Mouse (Mus musculus) embryonic facial prominence, embryonic 14.5 days (tissue): ENCODE measurements at regions not wholly inside any gene's neighbourhood (a gene's known extent, or its start where the extent isn't known, plus 50 kb on each side); places are given as distances from the start of the nearest gene placed in this dataset. TPM values are rescaled to one million over a fixed set of nuclear protein-coding genes. Genes with fewer than 3 reads are reported as not detected.
A peak's percentile ranks its signal among the peaks of the same experiment; 100 is the strongest.

Experiments
- ATAC-seq: fragments of 200-750 bp; cut with Nextera tagmentation; 2 replicates; pipeline ENCODE4 v1.8.0; 2017; ENCODE audit warnings: low read depth, moderate number of reproducible peaks, moderate TSS enrichment
- DNase-seq: peaks from one replicate; pipeline ENCODE4 v3.0.0-alpha.2; 2015; ENCODE audit warnings: low spot score
- H3K27ac ChIP-seq: fragments of 300-500 bp; sonication (generic); replicated peaks from 2 replicates; pipeline ENCODE4 v1.5.1; 2014; ENCODE audit warnings: low read depth, mild to moderate bottlenecking, low read length, moderate library complexity
- H3K27me3 ChIP-seq: fragments of 300-500 bp; sonication (generic); replicated peaks from 2 replicates; pipeline ENCODE4 v1.6.1; 2014; ENCODE audit warnings: low read length; ENCODE audit not compliant: control insufficient read depth, insufficient read depth
- H3K36me3 ChIP-seq: fragments of 300-500 bp; sonication (generic); 2 replicates; pipeline ENCODE4 v1.6.1; 2014; ENCODE audit warnings: low read length, mixed read lengths; ENCODE audit not compliant: control insufficient read depth, insufficient read depth
- H3K4me1 ChIP-seq: fragments of 300-500 bp; sonication (generic); 2 replicates; pipeline ENCODE4 v1.6.1; 2014; ENCODE audit warnings: antibody characterized with exemption, low read length; ENCODE audit not compliant: control insufficient read depth, insufficient read depth
- H3K4me2 ChIP-seq: fragments of 300-500 bp; sonication (generic); 2 replicates; pipeline ENCODE4 v1.6.1; 2014; ENCODE audit warnings: low read depth, mild to moderate bottlenecking, low read length, moderate library complexity, mixed read lengths
- H3K4me3 ChIP-seq: fragments of 300-500 bp; sonication (generic); 2 replicates; pipeline ENCODE4 v1.5.1; 2014; ENCODE audit warnings: low read depth, mild to moderate bottlenecking, low read length
- H3K9ac ChIP-seq: fragments of 300-500 bp; sonication (generic); 2 replicates; pipeline ENCODE4 v1.6.1; 2014; ENCODE audit warnings: low read depth, mild to moderate bottlenecking, low read length, moderate library complexity, mixed read lengths
- H3K9me3 ChIP-seq: fragments of 300-500 bp; sonication (generic); 2 replicates; pipeline ENCODE4 v1.6.1; 2016; ENCODE audit warnings: low read length; ENCODE audit not compliant: control insufficient read depth
- WGBS: fragments of 180-500 bp; shearing (Covaris S2); extraction: QIAGEN DNeasy Blood & Tissue Kit; methylation state at CpG from one replicate; pipeline ENCODE4 v1.1.7; 2014; 5-methylcytosine and 5-hydroxymethylcytosine counted together
- microRNA-seq: library from miRNA; unstranded; fragments of <30 nt; microRNA quantifications from one replicate; pipeline ENCODE4, GENCODE M21; 2016; ENCODE audit warnings: borderline number of aligned reads

DNA sequence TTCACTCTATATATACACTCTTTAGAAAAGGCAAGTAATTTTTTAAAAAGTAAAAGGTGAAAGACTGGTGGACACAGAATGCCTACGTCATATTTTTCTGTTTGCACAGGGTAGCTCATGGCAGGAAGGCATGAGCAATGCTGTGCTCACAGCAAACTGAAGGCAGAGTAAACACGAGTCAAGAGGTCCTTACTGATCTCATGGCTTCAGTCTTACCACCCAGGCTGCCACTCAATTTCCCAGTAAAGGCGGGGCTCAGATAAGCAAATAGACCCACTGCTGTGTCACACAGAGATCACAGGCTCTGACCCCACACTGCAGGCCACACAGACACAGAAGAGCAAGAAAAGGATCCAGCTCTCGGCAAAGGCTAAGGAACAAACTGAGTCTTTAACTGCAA is 65.5 kb upstream of the Sema3e start:
- ATAC-seq = no peak

DNA sequence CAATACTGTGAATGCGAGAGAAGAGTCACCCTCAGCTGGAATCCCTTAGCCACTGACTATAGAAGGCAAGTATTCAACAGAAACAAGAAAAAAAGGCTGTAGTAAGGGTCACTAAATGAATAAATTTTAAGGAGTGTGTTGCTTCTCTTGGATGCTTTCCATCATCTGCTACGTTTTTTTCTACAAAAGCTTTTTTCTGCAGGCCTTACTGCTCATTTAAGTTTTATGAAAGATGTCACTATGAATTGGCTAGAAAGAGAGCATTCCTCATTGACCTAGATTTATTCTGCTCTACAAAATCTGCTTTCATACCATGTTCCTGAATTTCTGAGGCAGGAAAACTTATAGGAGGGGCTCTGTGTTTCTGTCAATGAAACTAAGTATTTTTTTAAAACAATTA is 59.2 kb upstream of the Sema3e start:
- Histone ChIP-seq H3K36me3 (no peaks in the 10 kb centered on the region), H3K9ac (no peak overlapping the region), H3K9me3 (no peaks in the 10 kb centered on the region), H3K27ac (no peak overlapping the region), H3K4me1 (no peaks in the 10 kb centered on the region), H3K27me3 (no peaks in the 10 kb centered on the region), H3K4me3 (no peak overlapping the region), H3K4me2 (no peak overlapping the region)
- ATAC-seq = no peak
- WGBS = 66% methylated on average over 2 of the region's 2 CpGs
- DNase-seq = no peak

More for the DNA sequence above, 65.5 kb upstream of the Sema3e start:
- Histone ChIP-seq H3K9ac (no peak overlapping the region), H3K4me1 (no peaks in the 10 kb centered on the region), H3K27me3 (no peaks in the 10 kb centered on the region), H3K4me3 (no peak overlapping the region), H3K27ac (no peak overlapping the region), H3K4me2 (no peak overlapping the region), H3K36me3 (no peaks in the 10 kb centered on the region), H3K9me3 (no peaks in the 10 kb centered on the region)
- no peak for DNase-seq
- WGBS = 60% methylated on average over 4 of the region's 4 CpGs

DNA sequence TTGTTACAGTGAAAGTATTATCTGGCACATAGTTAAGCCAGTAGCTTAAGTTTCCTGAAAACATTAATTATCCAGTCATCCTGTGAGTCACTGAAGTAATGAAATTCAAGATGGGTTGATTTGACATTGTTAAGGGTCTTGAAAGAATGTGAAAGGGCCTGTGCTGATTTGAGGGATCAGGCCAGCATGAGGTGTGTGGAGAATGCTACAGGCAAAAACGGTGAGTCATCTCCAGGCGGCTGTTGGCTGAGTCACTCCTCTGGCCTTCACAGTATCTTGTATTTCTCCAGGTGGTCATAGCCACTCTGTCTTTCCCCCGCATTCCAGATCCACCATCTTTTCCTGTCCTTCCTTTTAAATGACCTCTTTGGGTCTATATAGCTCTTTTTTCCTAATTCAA is 50.4 kb upstream of the Sema3e start:
- Histone ChIP-seq H3K36me3 (no peaks in the 10 kb centered on the region), H3K9me3 (no peaks in the 10 kb centered on the region), H3K9ac (no peak overlapping the region), H3K27me3 (no peaks in the 10 kb centered on the region), H3K4me1 (no peaks in the 10 kb centered on the region), H3K27ac (no peak overlapping the region), H3K4me3 (no peak overlapping the region), H3K4me2 (no peak overlapping the region)
- 42% methylated on average over 3 of the region's 3 CpGs for WGBS
- DNase-seq (no peak), ATAC-seq (0 out of 2 replicates have a peak, but pooled peaks have one; percentile 12)

Small RNA genes lying in the stretch of these regions (microRNA-seq; reads per million reads assigned to microRNA genes)
- gene Gm24054 = not detected
